Mouse (Mus musculus): ENCODE results near the gene Acap1.

- no peak for TF ChIP-seq SIN3A (IDR thresholded peaks at IDR 0.05; ENCODE audit: low read length)
- no peak for TF ChIP-seq EP300 (IDR thresholded peaks at IDR 0.05; ENCODE audit: low read length)
- TF ChIP-seq CTCF (conservative IDR thresholded peaks at IDR 0.05 in 1 of 2, IDR thresholded peaks at IDR 0.05 in 1 of 2; ENCODE audit: low read depth in 2 of 2, low read length in 2 of 2) = no peak
- TF ChIP-seq MAX (IDR thresholded peaks at IDR 0.05; ENCODE audit: low read length) = no peak
- no peak for TF ChIP-seq POLR2A (IDR thresholded peaks at IDR 0.05; ENCODE audit: low read depth, low read length)
- no peak for TF ChIP-seq TBP (conservative IDR thresholded peaks at IDR 0.05; ENCODE audit: low read depth, low read length)
- no peak for TF ChIP-seq RCOR1 (conservative IDR thresholded peaks at IDR 0.05; ENCODE audit: low read depth, low read length)
These were observed 48.3 kb downstream of the Acap1 start for GRCm38 (mm10) chr11:69846738-69847688.

All from CH12.LX (cell line).